ENCODE assay signal across 8 mouse cellular contexts in the genomic region with DNA sequence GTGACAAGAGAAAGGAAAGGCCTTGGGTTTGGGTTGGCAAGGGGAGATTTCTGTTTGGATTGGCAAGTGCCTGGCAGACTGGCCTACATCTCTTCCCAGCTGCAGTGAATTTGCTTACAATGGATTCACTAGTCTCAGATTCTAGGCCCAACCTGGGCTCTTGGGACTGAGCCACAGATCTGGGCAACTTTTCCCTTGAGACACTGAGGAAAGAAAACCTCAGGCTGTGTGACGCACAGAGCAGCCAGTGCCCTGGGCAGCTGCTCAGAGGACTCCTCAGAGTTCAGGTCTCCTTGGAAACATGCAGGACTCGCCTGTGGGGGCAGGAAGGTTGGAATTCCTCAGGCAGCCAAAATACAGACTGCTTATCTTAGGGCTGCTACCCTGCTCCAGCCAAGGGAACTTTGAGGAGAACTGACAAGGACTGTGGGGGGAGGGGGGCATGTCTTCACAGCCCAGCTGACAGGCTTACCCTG. TPM values are rescaled to one million over a fixed set of nuclear protein-coding genes. Genes with fewer than 3 reads are reported as not detected.
DNase-seq lines count a peak whose midpoint lies in the region; ATAC-seq lines count a peak whose summit lies in the region.

No protein-coding gene starts in this region.

- H3K27ac ChIP-seq in midbrain, embryonic 14.5 days (replicated peaks; ENCODE audit: low read depth, low read length), result no peak overlapping the region
- no peak overlapping the region; the same call in 1 of the 2 replicates for H3K27ac ChIP-seq in midbrain, embryonic 15.5 days
- H3K27ac ChIP-seq in heart, embryonic 10.5 days, result peak overlapping the region; percentile 47
- H3K27ac ChIP-seq in stomach, embryonic 15.5 days, result no peak overlapping the region

- DNase-seq in midbrain, embryonic 14.5 days, result peak; percentile 20
- peak; percentile 49 for DNase-seq in adrenal gland, postnatal 25 days
- peak; percentile 81 for DNase-seq in heart, embryonic 10.5 days (ENCODE audit: low spot score)
- peak; percentile 58 for DNase-seq in kidney, postnatal 14 days
- DNase-seq in cerebellum, adult 11-12 months, result no peak

- no peaks in the 10 kb centered on the region for H3K4me1 ChIP-seq in midbrain, embryonic 14.5 days (ENCODE audit: control insufficient read depth, insufficient read depth, low read length)
- no peaks in the 10 kb centered on the region for H3K4me1 ChIP-seq in midbrain, embryonic 15.5 days
- H3K4me1 ChIP-seq in heart, embryonic 10.5 days, result peaks cover 44% of the 10 kb centered on the region
- no peaks in the 10 kb centered on the region for H3K4me1 ChIP-seq in stomach, embryonic 15.5 days

- H3K9ac ChIP-seq in midbrain, embryonic 14.5 days (replicated peaks; ENCODE audit: low read length), result no peak overlapping the region
- H3K9ac ChIP-seq in midbrain, embryonic 15.5 days, result no peak overlapping the region
- H3K9ac ChIP-seq in stomach, embryonic 15.5 days, result no peak overlapping the region

- 61% methylated on average over 2 of the region's 2 CpGs for WGBS in midbrain, embryonic 14.5 days
- WGBS in midbrain, embryonic 15.5 days, result 59% methylated on average over 2 of the region's 2 CpGs
- WGBS in heart, embryonic 10.5 days, result 9% methylated on average over 2 of the region's 2 CpGs
- 32% methylated on average over 2 of the region's 2 CpGs for WGBS in stomach, embryonic 15.5 days

- no peak for ATAC-seq in midbrain, embryonic 14.5 days (ENCODE audit: low FRiP score, low TSS enrichment)
- ATAC-seq in midbrain, embryonic 15.5 days (replicated peaks), result no peak
- 0 out of 2 replicates have a peak, but pooled peaks have one; percentile 18 for ATAC-seq in stomach, embryonic 15.5 days (ENCODE audit: insufficient read depth, low FRiP score, low read depth)
- no peak for ATAC-seq in activated CD4-positive, CD25-positive, alpha-beta regulatory T cell, adult 4 months

- no peaks in the 10 kb centered on the region for H3K27me3 ChIP-seq in midbrain, embryonic 14.5 days (ENCODE audit: control insufficient read depth, insufficient read depth, low read length)
- no peaks in the 10 kb centered on the region for H3K27me3 ChIP-seq in midbrain, embryonic 15.5 days (replicated peaks)
- no peaks in the 10 kb centered on the region for H3K27me3 ChIP-seq in heart, embryonic 10.5 days (ENCODE audit: insufficient read depth, poor library complexity, severe bottlenecking)
- no peaks in the 10 kb centered on the region for H3K27me3 ChIP-seq in stomach, embryonic 15.5 days (replicated peaks)

- no peak overlapping the region for H3K4me2 ChIP-seq in midbrain, embryonic 14.5 days (ENCODE audit: low read length)
- no peak overlapping the region for H3K4me2 ChIP-seq in midbrain, embryonic 15.5 days
- H3K4me2 ChIP-seq in stomach, embryonic 15.5 days, result no peak overlapping the region

- H3K4me3 ChIP-seq in midbrain, embryonic 14.5 days (replicated peaks; ENCODE audit: low read depth, low read length), result no peak overlapping the region
- H3K4me3 ChIP-seq in midbrain, embryonic 15.5 days, result no peak overlapping the region
- no peak overlapping the region for H3K4me3 ChIP-seq in heart, embryonic 10.5 days
- no peak overlapping the region for H3K4me3 ChIP-seq in stomach, embryonic 15.5 days (replicated peaks)

- peaks cover 87% of the 10 kb centered on the region for H3K36me3 ChIP-seq in midbrain, embryonic 14.5 days (ENCODE audit: control insufficient read depth, insufficient read depth, low read length)
- H3K36me3 ChIP-seq in midbrain, embryonic 15.5 days (replicated peaks), result peaks cover 52% of the 10 kb centered on the region
- peaks cover 81% of the 10 kb centered on the region for H3K36me3 ChIP-seq in heart, embryonic 10.5 days
- peaks cover 39% of the 10 kb centered on the region for H3K36me3 ChIP-seq in stomach, embryonic 15.5 days

- no peaks in the 10 kb centered on the region for H3K9me3 ChIP-seq in midbrain, embryonic 14.5 days (ENCODE audit: control insufficient read depth, low read length)
- no peaks in the 10 kb centered on the region for H3K9me3 ChIP-seq in midbrain, embryonic 15.5 days
- H3K9me3 ChIP-seq in heart, embryonic 10.5 days, result no peaks in the 10 kb centered on the region
- no peaks in the 10 kb centered on the region for H3K9me3 ChIP-seq in stomach, embryonic 15.5 days

RNA-seq across cellular contexts. Expression of gene Polr1a, which starts 25.3 kb away (rescaled TPM):
- 11.7 and 17.4 TPM in 2 replicates for polyA plus RNA-seq in midbrain, embryonic 14.5 days (2014; fragmentation: Nextera tagmentation; extraction: Ambion mirVana)
- polyA plus RNA-seq in midbrain, embryonic 15.5 days (2015; fragmentation: Nextera tagmentation; extraction: Ambion mirVana), result 18.5 and 21.0 TPM in 2 replicates
- 75.1 and 76.9 TPM in 2 replicates for total RNA-seq in adrenal gland, postnatal 25 days (2021)
- 37.8 and 40.0 TPM in 2 replicates for polyA plus RNA-seq in heart, embryonic 10.5 days (2016; fragmentation: Nextera tagmentation; extraction: Ambion mirVana)
- polyA plus RNA-seq in stomach, embryonic 15.5 days (2015; fragmentation: Nextera tagmentation; extraction: Ambion mirVana), result 29.8 and 33.9 TPM in 2 replicates
- polyA plus RNA-seq in activated CD4-positive, CD25-positive, alpha-beta regulatory T cell, adult 4 months (2017; shearing (Covaris generic)), result 10 to 100 TPM; 17.5 to 24.8 TPM

RNA-seq across cellular contexts. Expression of gene Ptcd3, which starts 25.6 kb away (rescaled TPM):
- polyA plus RNA-seq in midbrain, embryonic 14.5 days (2014; fragmentation: Nextera tagmentation; extraction: Ambion mirVana), result 72.3 and 99.8 TPM in 2 replicates
- polyA plus RNA-seq in midbrain, embryonic 15.5 days (2015; fragmentation: Nextera tagmentation; extraction: Ambion mirVana), result 81.9 and 84.0 TPM in 2 replicates
- total RNA-seq in adrenal gland, postnatal 25 days (2021), result 107 and 108 TPM in 2 replicates
- 140 and 141 TPM in 2 replicates for polyA plus RNA-seq in heart, embryonic 10.5 days (2016; fragmentation: Nextera tagmentation; extraction: Ambion mirVana)
- polyA plus RNA-seq in stomach, embryonic 15.5 days (2015; fragmentation: Nextera tagmentation; extraction: Ambion mirVana), result 87.6 and 94.9 TPM in 2 replicates
- polyA plus RNA-seq in activated CD4-positive, CD25-positive, alpha-beta regulatory T cell, adult 4 months (2017; shearing (Covaris generic)), result 10 to 100 TPM; 67.5 to 69.8 TPM
